Mouse (Mus musculus) cerebellum, adult 9-10 months (tissue): ENCODE results near the gene Adamts17.

Source experiments
- DNase-seq: peaks from one replicate; pipeline ENCODE4 v3.0.0; 2022

The Adamts17 gene

DNA sequence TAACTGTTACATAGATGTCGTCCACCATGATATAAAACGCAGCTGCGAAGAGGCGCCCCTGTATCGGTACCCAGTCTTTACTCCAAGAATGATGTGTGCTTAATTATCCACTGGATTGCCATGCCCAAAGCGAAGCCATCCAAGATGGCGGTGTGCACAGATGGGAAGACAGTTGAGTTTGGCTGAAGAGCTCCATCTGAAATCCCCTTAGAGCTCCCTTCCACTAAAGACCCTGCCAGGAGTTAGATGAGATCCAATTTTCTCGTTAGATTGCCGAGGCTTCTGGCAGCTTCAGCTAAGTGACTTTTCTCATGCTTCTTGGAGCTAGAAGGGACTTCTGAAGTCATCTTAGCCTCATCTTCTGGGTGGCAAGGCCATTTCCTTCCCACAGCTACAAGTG, 136.8 kb downstream of the Adamts17 start:
- DNase-seq = no peak

DNA sequence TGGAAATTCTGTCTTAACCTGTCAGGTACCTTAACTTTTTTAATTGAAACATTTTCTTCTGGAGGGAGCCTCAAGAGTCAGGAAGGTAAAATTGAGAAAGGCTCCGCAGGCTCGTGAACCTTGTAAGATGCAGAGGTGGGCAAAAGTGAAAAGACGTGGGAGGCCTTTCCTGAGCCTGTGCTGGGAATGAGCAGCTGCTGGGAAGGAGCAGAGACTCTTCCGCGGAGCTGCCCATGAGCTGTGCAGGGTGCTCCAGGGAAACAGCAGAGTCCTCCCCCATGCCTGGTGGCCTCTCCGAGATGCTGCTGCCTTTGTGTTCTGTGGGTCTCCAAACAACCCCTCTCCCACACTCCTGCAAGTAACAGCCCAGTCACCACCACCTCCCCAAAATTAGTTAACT, 142.1 kb downstream of the Adamts17 start:
- no peak for DNase-seq

- no peak for DNase-seq
Measured at GRCm38 (mm10) chr7:66982084-66982483, 142.5 kb downstream of the Adamts17 start.

DNA sequence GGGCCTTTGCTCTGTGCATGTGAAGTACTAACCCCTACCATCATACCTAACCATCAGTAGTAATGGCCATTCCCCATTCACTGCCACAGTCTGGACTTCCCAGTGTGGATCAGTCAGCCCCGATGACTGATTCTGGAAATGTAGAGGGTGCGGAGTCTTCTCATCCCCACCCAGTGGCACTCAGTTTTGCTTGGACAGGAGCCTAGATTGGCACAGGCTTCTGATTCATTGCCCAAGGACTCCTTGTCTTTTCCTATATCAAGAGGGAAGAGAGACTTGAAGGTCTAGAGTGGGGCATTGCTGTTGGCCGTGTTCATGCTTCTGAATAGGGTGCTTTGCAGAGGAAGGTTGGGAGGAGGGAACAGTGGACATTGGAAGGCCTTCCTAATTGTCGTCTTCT, 148.1 kb downstream of the Adamts17 start:
- DNase-seq = no peak

- DNase-seq = no peak
Measured at GRCm38 (mm10) chr7:66988441-66988840, 148.9 kb downstream of the Adamts17 start.

DNA sequence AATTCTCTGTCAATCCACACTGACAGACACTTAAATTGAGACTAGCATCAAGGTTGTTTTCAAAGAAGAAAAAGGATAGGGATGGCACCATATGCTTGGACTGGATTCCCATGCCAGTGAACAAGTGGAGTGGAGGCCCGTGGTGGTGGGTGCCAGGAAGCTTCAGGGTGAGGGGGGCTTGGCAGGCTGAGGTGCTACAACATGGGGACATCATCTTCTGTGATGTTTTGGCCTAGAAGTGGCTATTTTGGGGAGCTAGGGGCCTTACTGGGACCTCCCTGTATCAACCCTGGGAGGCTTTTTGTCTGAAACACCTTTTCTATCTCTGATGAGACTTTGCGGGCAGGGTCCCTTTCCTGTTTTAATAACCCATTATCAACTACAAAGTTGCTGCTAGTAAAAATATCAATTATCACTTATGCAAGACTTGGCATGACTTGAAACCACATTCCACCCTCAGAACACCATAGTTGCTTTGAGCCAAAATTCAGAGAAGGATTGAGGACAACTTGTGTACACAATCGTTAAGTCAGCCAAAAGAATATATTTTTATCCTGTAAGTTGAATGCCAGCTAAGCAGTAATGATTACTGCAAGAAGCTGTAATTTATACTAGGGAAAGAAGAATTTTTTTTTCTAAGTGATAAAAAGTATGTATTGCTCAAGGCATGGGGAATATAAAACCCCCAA, 150.0 kb downstream of the Adamts17 start:
- no peak for DNase-seq

DNA sequence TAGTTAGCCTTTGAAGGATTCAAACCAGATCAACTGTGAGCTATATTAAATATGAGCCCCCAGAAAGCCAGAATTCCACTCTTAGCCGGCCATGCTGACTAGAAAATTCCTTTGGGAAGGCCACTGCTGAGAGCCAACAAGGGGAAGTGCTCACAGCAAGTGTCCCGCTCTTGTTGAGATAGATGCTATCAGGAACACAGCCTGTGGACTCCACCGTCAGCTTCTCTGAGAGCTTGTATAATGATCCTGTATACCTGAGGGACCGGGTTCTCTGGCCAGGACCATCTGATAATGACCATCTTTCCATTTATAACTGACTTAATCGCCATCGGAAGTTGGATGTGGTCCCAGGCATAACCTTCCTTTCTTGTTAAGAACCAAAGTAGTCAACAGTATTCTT, 159.3 kb downstream of the Adamts17 start:
- no peak for DNase-seq

GRCm38 (mm10) chr7:67003648-67004047, 164.1 kb downstream of the Adamts17 start:
- no peak for DNase-seq

GRCm38 (mm10) chr7:67004220-67004619, 164.7 kb downstream of the Adamts17 start:
- peak; percentile 14 for DNase-seq

- DNase-seq = no peak
Measured at GRCm38 (mm10) chr7:67009841-67010240, 170.3 kb downstream of the Adamts17 start.

DNA sequence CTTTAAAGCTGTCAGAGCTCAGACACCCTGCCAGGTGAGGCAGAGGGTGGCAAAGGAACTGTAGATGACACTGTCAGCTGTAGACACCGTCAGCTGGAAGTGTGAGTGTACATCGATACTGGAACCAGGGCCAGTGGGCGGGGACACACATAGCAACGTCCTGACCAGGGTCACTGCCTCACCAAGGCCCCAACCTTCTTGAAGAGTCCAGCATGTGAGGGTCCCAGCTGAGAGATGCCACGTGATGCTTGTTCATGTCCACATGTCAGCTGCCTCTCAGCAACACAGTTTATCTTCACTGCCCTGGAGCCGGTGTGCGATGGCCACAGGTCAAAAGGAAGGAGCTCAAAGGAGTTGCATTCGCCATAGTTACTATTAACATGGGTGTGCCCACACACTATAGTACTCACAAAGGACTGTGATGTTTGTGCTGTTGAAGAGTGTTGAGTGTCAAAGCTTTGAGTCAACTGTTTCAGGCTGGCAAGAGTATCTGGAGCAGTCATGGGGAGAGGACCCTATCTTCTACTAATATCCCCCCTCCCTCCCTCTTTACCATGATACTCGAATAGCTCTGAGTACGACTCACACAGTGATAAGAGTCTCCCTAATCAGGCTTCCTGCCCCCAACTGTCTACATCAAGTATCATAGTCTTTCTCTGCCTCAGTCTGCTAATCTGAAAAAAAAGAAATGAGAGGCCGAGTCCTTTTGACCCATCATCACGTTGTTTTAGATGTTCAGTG, 172.6 kb downstream of the Adamts17 start:
- no peak for DNase-seq

DNA sequence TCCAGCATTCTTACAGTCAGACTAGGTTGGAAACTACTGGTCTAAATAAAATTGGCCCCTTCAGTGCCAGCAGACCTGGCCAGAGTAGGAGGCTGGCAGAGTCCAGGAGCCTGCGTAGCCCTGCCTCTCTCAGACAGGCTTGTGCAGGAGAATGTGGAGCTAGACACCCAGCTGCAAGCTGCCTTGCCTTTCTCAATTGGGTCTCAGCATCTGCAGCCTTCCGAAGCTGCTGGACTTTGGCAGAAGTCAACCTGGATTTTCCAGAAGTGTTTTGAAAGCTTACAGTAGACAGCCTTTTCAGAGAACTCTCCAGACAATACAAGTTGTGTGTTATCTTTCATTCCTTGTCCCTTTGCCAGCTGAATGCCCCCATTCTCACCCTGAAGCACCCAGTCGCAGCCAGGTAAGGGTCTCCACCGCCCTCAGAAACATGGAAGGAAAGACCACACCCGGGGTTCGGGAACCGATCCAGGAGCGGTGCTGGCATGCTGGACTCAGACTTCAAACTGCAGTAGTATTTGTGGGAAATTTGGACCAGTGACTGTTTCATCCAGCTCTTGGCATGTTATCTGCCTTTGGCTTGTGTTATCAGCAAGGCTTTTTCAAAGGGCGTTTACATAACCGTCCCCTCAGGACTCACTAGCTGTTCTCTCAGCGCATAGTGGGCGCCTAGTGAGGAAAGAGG, 173.8 kb downstream of the Adamts17 start:
- peak; percentile 45 for DNase-seq

- DNase-seq = no peak
Measured at GRCm38 (mm10) chr7:67019937-67020336, 180.4 kb downstream of the Adamts17 start.

DNA sequence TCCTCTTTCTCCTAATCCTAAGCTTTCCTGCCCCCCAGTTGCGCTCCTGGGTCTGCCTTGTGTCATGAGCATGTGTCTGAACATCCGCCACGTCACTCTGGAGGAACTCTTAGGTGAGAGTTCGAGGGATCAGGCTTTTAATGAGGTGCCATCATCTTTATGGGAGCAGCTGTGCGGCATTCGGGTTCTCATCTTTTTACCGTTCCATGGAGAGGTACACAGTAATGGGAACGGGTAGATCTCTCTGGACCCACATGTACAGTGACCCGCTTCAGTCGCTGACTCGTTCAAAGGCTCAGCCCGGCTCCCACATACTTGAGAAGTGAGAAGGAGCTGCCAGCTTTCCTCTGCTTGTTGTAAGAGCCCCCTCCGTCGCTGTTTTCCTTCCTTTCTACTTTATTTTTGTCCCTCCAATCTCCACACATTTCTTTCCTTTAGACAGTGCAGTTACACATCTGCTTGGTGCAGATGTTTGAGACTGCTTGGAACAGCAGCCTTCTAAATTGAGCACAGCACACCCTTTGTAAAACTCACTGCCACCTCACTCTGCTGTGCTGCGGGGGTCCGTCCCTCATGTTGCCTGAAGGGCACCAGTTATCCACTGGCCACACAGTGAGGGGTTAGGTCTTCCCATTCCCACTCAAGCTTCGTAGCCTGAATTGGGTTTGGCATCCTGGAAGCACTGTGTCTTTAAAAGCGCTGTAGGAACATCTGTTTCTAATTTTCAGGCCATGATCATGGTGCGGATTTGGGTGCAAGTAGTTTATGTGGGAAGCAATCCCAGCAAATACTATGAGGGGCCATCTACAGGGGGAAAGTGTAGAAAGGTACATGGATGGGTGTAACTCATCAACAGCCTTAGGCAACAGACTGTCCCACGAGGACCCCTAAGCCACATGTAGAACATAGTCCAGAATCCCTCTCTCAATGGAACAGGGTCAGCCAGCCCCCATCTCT, 186.9 kb downstream of the Adamts17 start:
- no peak for DNase-seq

DNA sequence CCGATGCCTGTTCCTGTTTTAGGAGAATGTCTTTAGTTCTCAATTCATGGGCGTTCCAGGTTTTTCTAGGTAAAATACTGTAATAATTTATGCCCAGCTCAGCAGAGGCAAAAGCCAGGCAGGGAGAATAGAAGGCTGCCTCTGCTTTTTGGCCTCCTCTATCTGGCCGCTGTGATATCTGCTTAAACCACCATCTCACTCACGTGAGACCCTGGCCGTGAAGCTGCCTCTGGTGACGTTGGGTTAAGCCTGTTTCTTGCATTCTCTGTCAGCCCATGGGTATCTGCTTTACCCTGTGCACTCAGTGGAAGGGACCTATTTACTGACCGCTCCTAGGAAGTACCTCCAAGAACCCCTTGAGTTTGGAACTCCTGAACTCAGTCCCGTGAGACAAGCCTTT, 187.7 kb downstream of the Adamts17 start:
- no peak for DNase-seq

DNA sequence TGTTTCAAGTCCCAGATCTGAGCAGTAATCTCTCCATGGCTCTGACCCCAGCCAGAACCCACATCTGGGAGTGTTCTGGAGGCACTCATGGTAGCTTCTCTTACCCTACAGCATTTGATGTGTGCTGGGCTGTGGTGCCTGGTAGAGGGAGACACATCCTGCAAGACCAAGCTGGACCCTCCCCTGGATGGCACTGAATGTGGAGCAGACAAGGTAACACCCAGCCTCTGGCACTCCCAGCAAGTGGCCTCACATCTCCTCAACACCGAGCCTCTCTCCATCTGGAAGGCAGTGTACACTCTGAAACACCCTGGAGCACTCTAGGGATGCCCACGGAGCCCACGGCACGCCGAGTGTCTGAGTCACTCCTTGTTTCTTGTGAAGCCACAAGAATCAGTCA, 188.2 kb downstream of the Adamts17 start:
- DNase-seq = no peak

- DNase-seq = no peak
Measured at GRCm38 (mm10) chr7:67028902-67029301, 189.4 kb downstream of the Adamts17 start.

DNA sequence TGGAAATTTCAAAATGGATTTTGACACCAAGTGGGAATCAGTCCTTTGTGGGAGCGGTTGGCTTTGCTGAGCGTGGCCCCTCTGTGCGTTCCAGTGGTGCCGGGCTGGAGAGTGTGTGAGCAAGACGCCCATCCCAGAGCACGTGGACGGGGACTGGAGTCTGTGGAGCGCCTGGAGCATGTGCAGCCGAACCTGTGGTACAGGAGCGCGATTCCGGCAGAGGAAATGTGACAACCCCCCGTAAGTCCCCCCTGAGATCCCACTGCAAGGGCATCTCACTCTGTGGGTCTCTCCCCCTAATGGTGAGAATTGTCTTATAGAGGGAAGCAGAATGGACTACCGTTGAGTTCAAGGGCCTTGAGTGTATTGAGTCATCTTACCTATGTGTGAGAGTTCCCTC, 189.9 kb downstream of the Adamts17 start:
- no peak for DNase-seq

DNA sequence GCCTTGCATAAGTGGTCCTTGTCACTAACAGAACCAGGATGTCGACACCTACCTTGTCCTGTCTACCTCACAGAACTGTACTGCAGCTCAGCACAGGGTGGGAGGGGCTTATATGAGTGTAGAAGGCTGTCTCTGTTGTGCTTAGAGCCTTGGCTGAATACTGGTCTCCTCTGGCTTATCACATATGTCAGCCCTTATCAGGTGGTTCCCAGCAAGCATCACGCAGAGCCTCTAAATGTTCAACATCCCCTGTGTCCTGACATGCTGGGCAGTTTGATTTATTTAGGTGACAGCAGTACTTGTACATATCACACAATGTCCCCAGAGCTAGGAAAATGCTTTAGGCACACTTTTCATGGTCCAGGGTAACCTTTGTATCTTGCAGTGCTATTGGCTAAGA, 191.7 kb downstream of the Adamts17 start:
- DNase-seq = no peak

- DNase-seq = no peak
Measured at GRCm38 (mm10) chr7:67032616-67033015, 193.1 kb downstream of the Adamts17 start.

GRCm38 (mm10) chr7:67034369-67034768, 194.8 kb downstream of the Adamts17 start:
- DNase-seq = no peak

GRCm38 (mm10) chr7:67035246-67035645, 195.7 kb downstream of the Adamts17 start:
- no peak for DNase-seq

GRCm38 (mm10) chr7:67035661-67036060, 196.1 kb downstream of the Adamts17 start:
- no peak for DNase-seq
